Mouse (Mus musculus) G1E-ER4 (cell line): ENCODE measurements around the gene Skil. TPM values are rescaled to one million over a fixed set of nuclear protein-coding genes. Genes with fewer than 3 reads are reported as not detected.

Experiments used
- GATA1 ChIP-seq: IDR thresholded peaks from one replicate; pipeline ENCODE4 v1.8.0; 2012; ENCODE audit warnings: low read length, inconsistent platforms
- polyA plus RNA-seq: library from polyadenylated mRNA; stranded (reverse); fragments of >175 nt; gene quantifications from 2 replicates; pipeline ENCODE4 v1.2.3, GENCODE M21; 2012

Skil gene
- 0.60 and 1.6 TPM in 2 replicates for polyA plus RNA-seq

GRCm38 (mm10) chr3:31094531-31095178 lies at the start of gene Skil:
Gene Skil (plus strand): TSS chr3:31095058.
- no peak for TF ChIP-seq GATA1

GRCm38 (mm10) chr3:31047263-31047662 lies 47.6 kb upstream of the Skil start:
- no peak for TF ChIP-seq GATA1

- no peak for TF ChIP-seq GATA1
Measured at GRCm38 (mm10) chr3:31049087-31049486, 45.8 kb upstream of the Skil start.

- no peak for TF ChIP-seq GATA1
Measured at GRCm38 (mm10) chr3:31050375-31050774, 44.5 kb upstream of the Skil start.

- no peak for TF ChIP-seq GATA1
Measured at GRCm38 (mm10) chr3:31051730-31052129, 43.1 kb upstream of the Skil start.

GRCm38 (mm10) chr3:31053191-31053590 lies 41.7 kb upstream of the Skil start:
- TF ChIP-seq GATA1, result no peak

- no peak for TF ChIP-seq GATA1
Measured at GRCm38 (mm10) chr3:31054888-31055287, 40.0 kb upstream of the Skil start.

- TF ChIP-seq GATA1, result no peak
Measured at GRCm38 (mm10) chr3:31056047-31056650, 38.7 kb upstream of the Skil start.

GRCm38 (mm10) chr3:31056651-31057627 lies 37.9 kb upstream of the Skil start:
- no peak for TF ChIP-seq GATA1

- no peak for TF ChIP-seq GATA1
Measured at GRCm38 (mm10) chr3:31060745-31061102, 34.1 kb upstream of the Skil start.

- no peak for TF ChIP-seq GATA1
Measured at GRCm38 (mm10) chr3:31061103-31061785, 33.6 kb upstream of the Skil start.

GRCm38 (mm10) chr3:31061786-31062120 lies 33.1 kb upstream of the Skil start:
- no peak for TF ChIP-seq GATA1

GRCm38 (mm10) chr3:31062325-31062724 lies 32.5 kb upstream of the Skil start:
- no peak for TF ChIP-seq GATA1

GRCm38 (mm10) chr3:31068482-31068881 lies 26.4 kb upstream of the Skil start:
- TF ChIP-seq GATA1, result no peak

GRCm38 (mm10) chr3:31071804-31072203 lies 23.1 kb upstream of the Skil start:
- TF ChIP-seq GATA1, result no peak

- TF ChIP-seq GATA1, result no peak
Measured at GRCm38 (mm10) chr3:31075808-31076207, 19.1 kb upstream of the Skil start.
